Mouse (Mus musculus): ENCODE measurements around the gene 3110082I17Rik.

GRCm38 (mm10) chr5:139379771-139380384, 80.4 kb downstream of the 3110082I17Rik start:
- no peak for TF ChIP-seq CTCF (IDR thresholded peaks at IDR 0.05; ENCODE audit: low read depth, low read length)
- 0 out of 2 replicates have a peak, but pooled peaks have one; percentile 18 for TF ChIP-seq POLR2A (IDR thresholded peaks at IDR 0.05; ENCODE audit: extremely low read depth, insufficient read depth, low read length)
